Mouse (Mus musculus): ENCODE measurements around the gene Gal3st3. TPM values are rescaled to one million over a fixed set of nuclear protein-coding genes. Genes with fewer than 3 reads are reported as not detected.

Gene Gal3st3
- total RNA-seq, 2 experiments from 2014 or later: 78.0 to 80.9 TPM

- TF ChIP-seq CTCF (IDR thresholded peaks at IDR 0.05): no peak
- DNase-seq (ENCODE audit: extremely low spot score in 1 of 2, low spot score in 2 of 2): no peak
- intact Hi-C loops (cut with DNase I): loop anchor here (10.0 kb wide), 1 partner anchor 111 kb away; no protein-coding TSS in a partner anchor
- H3K4me3 ChIP-seq: no peak overlapping the region
- H3K27ac ChIP-seq: no peak overlapping the region
Measured at GRCm38 (mm10) chr19:5275736-5276135, 22.4 kb upstream of the Gal3st3 start.

GRCm38 (mm10) chr19:5276531-5276930, 21.6 kb upstream of the Gal3st3 start:
- intact Hi-C loops (cut with DNase I): loop anchor here (10.0 kb wide), 1 partner anchor 112 kb away; no protein-coding TSS in a partner anchor

GRCm38 (mm10) chr19:5277140-5277539, 21.0 kb upstream of the Gal3st3 start:
- no peak overlapping the region for H3K4me3 ChIP-seq
- TF ChIP-seq CTCF (IDR thresholded peaks at IDR 0.05): peak; percentile 23
- intact Hi-C loops (cut with DNase I): loop anchor here (10.0 kb wide), 1 partner anchor 112 kb away; no protein-coding TSS in a partner anchor
- no peak overlapping the region for H3K27ac ChIP-seq
- no peak for DNase-seq (ENCODE audit: extremely low spot score in 1 of 2, low spot score in 2 of 2)

More at GRCm38 (mm10) chr19:5276531-5276930, 21.6 kb upstream of the Gal3st3 start:
- DNase-seq (ENCODE audit: extremely low spot score in 1 of 2, low spot score in 2 of 2): no peak
- H3K4me3 ChIP-seq: no peak overlapping the region
- TF ChIP-seq CTCF (IDR thresholded peaks at IDR 0.05): peak; percentile 21
- no peak overlapping the region for H3K27ac ChIP-seq

- H3K4me3 ChIP-seq: no peak overlapping the region
- no peak for DNase-seq (ENCODE audit: extremely low spot score in 1 of 2, low spot score in 2 of 2)
- H3K27ac ChIP-seq: no peak overlapping the region
- TF ChIP-seq CTCF (IDR thresholded peaks at IDR 0.05): no peak
- intact Hi-C loops (cut with DNase I): loop anchor here (10.0 kb wide), 1 partner anchor 114 kb away; no protein-coding TSS in a partner anchor
Measured at GRCm38 (mm10) chr19:5278381-5278780, 19.8 kb upstream of the Gal3st3 start.

GRCm38 (mm10) chr19:5294972-5295735, 3.0 kb upstream of the Gal3st3 start, which contains the start of gene Sf3b2:
Gene Sf3b2, minus strand, starts transcription at chr19:5295455.
- peak; percentile 97 for DNase-seq (ENCODE audit: extremely low spot score in 1 of 2, low spot score in 2 of 2)
- peak within 1 kb of the TSS; percentile 86 for H3K4me3 ChIP-seq
- intact Hi-C loops (cut with DNase I): loop anchor here (1.0 kb wide), 2 partner anchors 22 to 93 kb away; partner anchors contain the start of genes Pacs1 and Sart1
- peak within 1 kb of the TSS; percentile 93 for H3K27ac ChIP-seq
- peak; percentile 90 for TF ChIP-seq CTCF (IDR thresholded peaks at IDR 0.05)

- TF ChIP-seq CTCF (IDR thresholded peaks at IDR 0.05): no peak
- no peak for DNase-seq (ENCODE audit: extremely low spot score in 1 of 2, low spot score in 2 of 2)
- intact Hi-C loops (cut with DNase I): loop anchor here (1.0 kb wide), 2 partner anchors 22 to 93 kb away; partner anchors contain the start of genes Pacs1 and Sart1
- peak overlapping the region; percentile 87 for H3K27ac ChIP-seq
- peak overlapping the region; percentile 86 for H3K4me3 ChIP-seq
Measured at GRCm38 (mm10) chr19:5295736-5296075, 2.4 kb upstream of the Gal3st3 start.

GRCm38 (mm10) chr19:5296630-5297029, 1.5 kb upstream of the Gal3st3 start:
- TF ChIP-seq CTCF (IDR thresholded peaks at IDR 0.05): no peak
- intact Hi-C loops (cut with DNase I): no loop called here
- Histone ChIP-seq H3K4me3 (no peak overlapping the region), H3K27ac (peak overlapping the region; percentile 97)
- DNase-seq (ENCODE audit: extremely low spot score in 1 of 2, low spot score in 2 of 2): peak; percentile 53 to 64

GRCm38 (mm10) chr19:5300588-5300987, 2.5 kb downstream of the Gal3st3 start:
- intact Hi-C loops (cut with DNase I): no loop called here

GRCm38 (mm10) chr19:5302455-5302854, 4.3 kb downstream of the Gal3st3 start:
- Histone ChIP-seq H3K27ac (no peak overlapping the region), H3K4me3 (no peak overlapping the region)
- no peak for DNase-seq (ENCODE audit: extremely low spot score in 1 of 2, low spot score in 2 of 2)
- TF ChIP-seq CTCF (IDR thresholded peaks at IDR 0.05): peak; percentile 64
- intact Hi-C loops (cut with DNase I): loop anchor here (2.0 kb wide), 1 partner anchor 46 kb away; the partner anchor contains the start of gene Cst6

More at GRCm38 (mm10) chr19:5300588-5300987, 2.5 kb downstream of the Gal3st3 start:
- H3K4me3 ChIP-seq: no peak overlapping the region
- no peak for DNase-seq (ENCODE audit: extremely low spot score in 1 of 2, low spot score in 2 of 2)
- no peak for TF ChIP-seq CTCF (IDR thresholded peaks at IDR 0.05)
- H3K27ac ChIP-seq: no peak overlapping the region

- intact Hi-C loops (cut with DNase I): no loop called here
- peak; percentile 31 for TF ChIP-seq CTCF (IDR thresholded peaks at IDR 0.05)
Measured at GRCm38 (mm10) chr19:5306279-5306678, 8.1 kb downstream of the Gal3st3 start.

GRCm38 (mm10) chr19:5306968-5307734, 9.0 kb downstream of the Gal3st3 start:
- H3K4me3 ChIP-seq: no peak overlapping the region
- H3K27ac ChIP-seq: no peak overlapping the region
- no peak for DNase-seq (ENCODE audit: extremely low spot score in 1 of 2, low spot score in 2 of 2)
- intact Hi-C loops (cut with DNase I): no loop called here
- no peak for TF ChIP-seq CTCF (IDR thresholded peaks at IDR 0.05)

More at GRCm38 (mm10) chr19:5306279-5306678, 8.1 kb downstream of the Gal3st3 start:
- no peak overlapping the region for H3K27ac ChIP-seq
- DNase-seq (ENCODE audit: extremely low spot score in 1 of 2, low spot score in 2 of 2): no peak
- no peak overlapping the region for H3K4me3 ChIP-seq

GRCm38 (mm10) chr19:5309025-5309424, 10.9 kb downstream of the Gal3st3 start:
- intact Hi-C loops (cut with DNase I): no loop called here
- Histone ChIP-seq H3K4me3 (no peak overlapping the region), H3K27ac (no peak overlapping the region)
- no peak for DNase-seq (ENCODE audit: extremely low spot score in 1 of 2, low spot score in 2 of 2)
- TF ChIP-seq CTCF (IDR thresholded peaks at IDR 0.05): no peak

Data from left cerebral cortex, adult 2 months (tissue).